Mouse (Mus musculus) left cerebral cortex, postnatal 10 days (tissue): ENCODE measurements around the gene Pom121l2. TPM values are rescaled to one million over a fixed set of nuclear protein-coding genes. Genes with fewer than 3 reads are reported as not detected.

Experiments
- DNase-seq, 2 experiments: peaks; one replicate each; pipeline ENCODE4 v3.0.0; 2021 to 2022; ENCODE audit warnings: low spot score in 2 of 2, mixed read lengths in 1 of 2; ENCODE audit errors: extremely low spot score in 1 of 2
- intact Hi-C: fragments of 180-260 bp; cut with DNase I; formaldehyde crosslinking; loops from one replicate; pipeline ENCODE4 v1.15.1; 2025
- total RNA-seq, 2 experiments: library from RNA; stranded (reverse); gene quantifications; 2 replicates each; pipeline ENCODE4 v1.2.3; 2021

The Pom121l2 gene
- total RNA-seq = not detected

DNA sequence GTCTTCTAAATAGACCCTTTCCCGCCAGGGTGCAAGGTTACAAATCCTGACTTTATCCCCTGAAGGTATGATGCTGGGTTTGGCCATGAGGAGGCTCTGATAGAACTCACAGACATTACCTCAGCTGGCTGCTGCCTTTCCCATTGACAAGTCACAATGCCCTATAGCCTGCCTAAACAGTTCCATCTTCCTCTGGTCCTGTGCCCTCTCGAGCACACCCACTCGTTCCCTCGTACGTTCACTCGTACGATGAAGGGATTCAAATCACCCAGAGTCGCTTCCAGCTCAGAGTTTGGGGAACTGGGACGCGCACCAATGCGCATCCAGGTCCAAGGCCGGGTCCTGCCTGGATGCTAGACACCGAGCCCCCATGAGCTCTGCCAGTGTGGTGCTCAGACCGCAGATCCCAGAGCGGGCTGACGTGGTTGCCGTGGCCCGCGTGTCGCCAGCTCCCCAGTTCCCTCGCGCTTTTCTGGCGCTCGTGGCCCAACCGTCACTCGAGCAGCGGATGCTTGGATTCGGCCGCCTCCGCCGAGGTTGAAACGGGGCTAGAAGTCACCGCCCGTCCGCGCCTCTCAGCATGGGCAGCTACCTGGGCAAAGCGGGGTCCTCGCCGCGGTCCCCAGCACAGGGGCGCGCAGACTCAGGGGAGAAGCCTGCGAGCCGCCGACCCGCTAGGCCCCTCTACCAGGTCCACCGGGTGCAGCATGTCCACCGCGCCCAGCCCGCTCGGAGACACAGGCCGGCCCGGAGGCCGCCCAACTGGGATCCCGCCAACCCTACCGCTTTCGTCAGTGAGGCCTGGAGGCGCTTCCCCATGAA is at the start of gene Pom121l2:
Gene Pom121l2 (plus strand): TSS at position 214 of the 822 bp plus-strand sequence.
- intact Hi-C loops = no loop called here
- DNase-seq = peak in 1 of 2 experiments; percentile 46

GRCm38 (mm10) chr13:21931740-21932139 is 49.3 kb upstream of the Pom121l2 start:
- no peak for DNase-seq
- intact Hi-C loops = loop anchor here (5.0 kb wide), 1 partner anchor 91 kb away; no protein-coding TSS in a partner anchor

DNA sequence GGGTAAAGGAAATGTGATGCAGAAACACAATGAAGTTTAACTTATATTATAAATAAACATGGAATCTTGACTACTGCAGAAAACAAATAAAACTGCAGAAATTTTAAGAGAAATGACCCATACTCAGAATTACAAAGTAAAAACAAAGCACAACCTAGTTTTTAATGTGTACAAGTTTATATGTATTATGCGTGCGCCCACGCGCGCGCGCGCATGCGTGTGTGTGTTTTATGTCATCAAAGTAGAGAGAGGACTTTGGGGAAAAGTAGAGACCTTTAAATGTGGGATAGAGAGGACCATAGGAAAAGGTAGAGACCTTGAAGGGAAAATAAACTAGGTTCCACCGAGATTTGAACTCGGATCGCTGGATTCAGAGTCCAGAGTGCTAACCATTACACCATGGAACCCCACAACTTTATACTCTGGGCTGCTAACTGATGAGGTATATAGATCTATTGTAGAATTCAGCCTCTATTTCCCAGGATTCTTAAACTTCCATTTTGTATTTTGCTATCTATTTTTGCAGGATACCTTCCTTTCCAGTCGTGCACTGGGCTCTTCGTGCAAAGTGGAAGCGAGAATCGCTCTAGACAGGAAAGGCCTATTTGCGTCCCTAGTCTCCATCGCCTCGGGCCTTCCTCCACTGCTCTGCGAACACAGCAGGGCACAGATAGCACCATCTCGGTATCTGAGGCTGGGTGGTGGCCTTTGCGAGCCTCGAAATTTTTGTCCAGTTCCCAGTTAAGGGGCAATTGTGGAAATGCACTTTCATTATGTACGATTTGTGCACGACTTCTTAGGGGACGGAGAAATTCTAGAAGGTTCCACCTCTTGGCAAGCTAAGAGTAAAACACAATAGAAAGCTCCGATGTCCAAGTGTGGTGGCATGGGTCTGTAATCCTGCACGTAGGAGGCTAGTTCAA is 47.1 kb upstream of the Pom121l2 start:
- intact Hi-C loops = loop anchor here (5.0 kb wide), 1 partner anchor 88 kb away; no protein-coding TSS in a partner anchor
- no peak for DNase-seq

- intact Hi-C loops = loop anchor here (5.0 kb wide), 1 partner anchor 87 kb away; no protein-coding TSS in a partner anchor
- DNase-seq = peak; percentile 49 to 61
Measured at GRCm38 (mm10) chr13:21934982-21935791, 45.8 kb upstream of the Pom121l2 start.

GRCm38 (mm10) chr13:21935833-21936232 is 45.2 kb upstream of the Pom121l2 start:
- intact Hi-C loops = no loop called here
- no peak for DNase-seq

DNA sequence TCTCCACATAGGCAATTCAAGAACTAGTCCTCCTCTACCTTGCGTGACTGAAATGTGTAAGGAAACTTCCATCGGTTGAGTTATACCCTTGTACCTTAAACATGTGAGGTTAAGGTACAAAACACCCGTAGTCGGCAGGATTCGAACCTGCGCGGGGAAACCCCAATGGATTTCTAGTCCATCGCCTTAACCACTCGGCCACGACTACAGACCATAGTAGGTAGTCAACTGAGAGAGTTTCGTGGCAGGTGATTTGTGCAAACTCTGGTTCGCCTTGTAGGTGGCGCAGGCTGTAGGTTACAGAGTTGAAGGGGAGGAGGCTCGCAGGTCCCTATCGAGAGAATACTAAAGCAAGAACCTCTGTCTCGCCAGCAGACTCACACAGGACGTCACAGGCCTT is 44.0 kb upstream of the Pom121l2 start:
- intact Hi-C loops = no loop called here
- no peak for DNase-seq

DNA sequence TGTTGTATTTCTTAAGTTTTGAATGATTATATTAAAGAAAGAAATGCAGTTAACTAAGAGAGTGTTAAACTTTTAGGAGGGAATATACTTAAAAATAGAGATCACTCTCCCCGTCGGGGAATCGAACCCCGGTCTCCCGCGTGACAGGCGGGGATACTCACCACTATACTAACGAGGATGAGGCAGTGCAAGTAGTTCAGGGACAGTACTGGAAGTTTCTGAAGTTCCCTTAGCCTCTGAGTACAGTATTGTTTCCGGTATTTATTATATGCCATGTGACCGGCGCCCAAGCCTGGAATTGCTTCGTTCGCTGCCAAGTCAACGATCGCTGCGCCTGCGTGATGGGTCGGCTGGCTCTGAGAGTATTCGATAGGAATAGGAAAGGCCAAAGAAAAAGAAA is 40.8 kb upstream of the Pom121l2 start:
- intact Hi-C loops = loop anchor here (5.0 kb wide), 1 partner anchor 1577 kb away; no protein-coding TSS in a partner anchor

GRCm38 (mm10) chr13:21940811-21941321 is 40.1 kb upstream of the Pom121l2 start:
- peak; percentile 73 to 78 for DNase-seq
- intact Hi-C loops = loop anchor here (5.0 kb wide), 1 partner anchor 1576 kb away; no protein-coding TSS in a partner anchor

More for the DNA sequence above, 40.8 kb upstream of the Pom121l2 start:
- peak; percentile 86 to 93 for DNase-seq

DNA sequence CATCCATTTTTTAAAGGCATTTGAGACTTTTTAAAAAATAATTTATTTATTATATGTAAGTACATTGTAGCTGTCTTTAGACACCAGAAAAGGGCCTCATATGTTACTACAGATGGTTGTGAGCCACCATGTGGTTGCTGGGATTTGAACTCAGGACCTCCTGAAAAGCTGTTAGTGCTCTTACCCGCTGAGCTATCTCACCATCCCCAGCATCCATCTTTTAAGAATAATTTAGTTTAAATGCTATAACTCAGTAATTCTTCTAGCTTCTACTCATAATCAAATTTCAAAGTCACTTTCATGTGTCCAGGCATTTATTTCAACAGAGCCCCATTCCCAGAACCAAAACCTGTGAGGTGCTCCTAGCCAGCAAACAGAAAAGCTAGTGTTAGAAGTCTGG is 37.4 kb upstream of the Pom121l2 start:
- intact Hi-C loops = loop anchor here (5.0 kb wide), 1 partner anchor 1574 kb away; no protein-coding TSS in a partner anchor
- no peak for DNase-seq

DNA sequence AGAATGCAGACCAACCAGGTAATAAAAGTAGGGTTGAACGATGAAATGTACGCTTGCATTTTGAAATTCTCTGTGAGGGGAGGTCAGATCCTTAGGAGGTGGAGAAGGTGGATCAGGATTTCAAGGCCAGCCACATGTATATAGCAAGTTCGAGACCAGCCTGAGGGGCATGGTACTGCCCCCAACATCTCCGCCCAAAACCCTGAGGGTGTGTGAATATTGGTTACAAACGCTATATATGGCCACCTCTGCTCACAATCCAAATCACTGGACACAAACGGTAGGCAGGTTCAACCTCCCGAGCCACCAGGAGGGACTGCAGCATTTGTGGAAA is 36.4 kb upstream of the Pom121l2 start:
- intact Hi-C loops = loop anchor here (5.0 kb wide), 1 partner anchor 1573 kb away; no protein-coding TSS in a partner anchor
- no peak for DNase-seq

- DNase-seq = peak; percentile 92 to 93
- intact Hi-C loops = loop anchor here (5.0 kb wide), 1 partner anchor 1572 kb away; no protein-coding TSS in a partner anchor
Measured at GRCm38 (mm10) chr13:21944926-21945740, 35.9 kb upstream of the Pom121l2 start, which contains the start of gene Zfp184. TSS of gene Zfp184 (plus strand) at chr13:21945094.

- DNase-seq = no peak
- intact Hi-C loops = no loop called here
Measured at GRCm38 (mm10) chr13:21969269-21969668, 11.7 kb upstream of the Pom121l2 start.

- intact Hi-C loops = no loop called here
- DNase-seq = no peak
Measured at GRCm38 (mm10) chr13:21969816-21970215, 11.2 kb upstream of the Pom121l2 start.

GRCm38 (mm10) chr13:21971641-21972040 is 9.4 kb upstream of the Pom121l2 start:
- no peak for DNase-seq
- intact Hi-C loops = no loop called here

DNA sequence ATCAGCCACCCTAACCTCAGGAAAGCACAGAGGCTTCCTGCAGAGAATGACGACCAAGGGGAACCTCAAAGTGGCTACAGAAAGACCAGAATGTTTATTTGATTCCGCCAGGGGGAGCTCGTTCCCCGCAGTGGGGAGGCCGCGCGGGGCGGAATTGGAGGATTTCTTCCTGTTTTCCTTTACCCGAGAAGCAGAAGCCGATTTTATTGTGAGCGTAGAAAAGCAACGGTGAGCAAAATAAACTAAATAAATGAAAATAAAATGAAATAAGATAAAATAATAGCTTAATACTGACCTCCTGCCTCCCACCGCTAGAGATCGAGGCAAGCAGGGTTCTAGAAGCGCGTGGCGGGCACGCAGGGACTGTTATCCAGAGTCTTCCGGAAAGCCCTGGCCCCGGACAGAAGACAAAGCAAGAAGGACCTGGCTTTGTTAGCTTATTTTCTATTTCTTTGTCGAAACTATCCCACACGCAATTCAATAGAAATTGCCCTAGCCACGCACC is 6.7 kb upstream of the Pom121l2 start:
- peak; percentile 86 to 90 for DNase-seq

DNA sequence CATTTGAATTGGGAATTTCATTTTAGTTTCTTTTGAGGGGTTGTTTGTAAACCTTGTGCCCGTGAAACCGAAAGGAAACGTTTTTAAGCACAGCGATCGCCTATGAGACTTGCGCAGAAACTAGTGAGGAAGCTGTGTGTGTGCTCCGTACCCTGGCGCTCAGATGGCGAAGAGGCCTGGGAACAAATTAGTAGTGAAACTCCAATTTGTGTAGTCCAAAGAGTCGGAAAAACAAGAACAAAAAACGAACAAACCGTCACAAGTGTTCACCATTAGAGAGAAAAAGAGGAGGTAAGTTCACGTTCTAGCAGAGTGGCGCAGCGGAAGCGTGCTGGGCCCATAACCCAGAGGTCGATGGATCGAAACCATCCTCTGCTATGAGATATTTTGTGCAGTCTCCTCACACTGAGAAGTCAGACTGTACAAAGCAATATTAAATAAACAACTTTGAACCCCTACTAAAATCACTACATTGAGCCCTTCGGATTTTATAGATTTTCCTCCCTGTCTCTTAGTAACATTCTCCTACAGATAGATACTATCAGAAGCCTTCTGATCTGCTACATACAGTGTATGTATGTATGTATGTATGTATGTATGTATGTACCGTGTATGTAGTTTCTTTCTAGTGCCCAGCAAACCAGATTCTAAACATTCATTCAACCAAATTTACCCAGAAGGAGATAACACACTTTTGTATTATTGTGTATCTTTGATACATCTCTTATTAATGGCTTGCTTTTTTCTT is 6.1 kb upstream of the Pom121l2 start:
- intact Hi-C loops = loop anchor here (1.0 kb wide), 1 partner anchor 53 kb away; no protein-coding TSS in a partner anchor

More for the DNA sequence above, 6.7 kb upstream of the Pom121l2 start:
- intact Hi-C loops = loop anchor here (1.0 kb wide), 1 partner anchor 54 kb away; no protein-coding TSS in a partner anchor

More for the DNA sequence above, 6.1 kb upstream of the Pom121l2 start:
- peak; percentile 41 to 50 for DNase-seq
